Mouse (Mus musculus) midbrain, embryonic 10.5 days (tissue): ENCODE data around the gene Chst3. TPM values are rescaled to one million over a fixed set of nuclear protein-coding genes. Genes with fewer than 3 reads are reported as not detected.
"Not testable (repeated sequence)": the region's sequence is repeated elsewhere in the genome, so short reads cannot be mapped to it uniquely, and the experiment has no call there.

Experiments
- DNase-seq: peaks from one replicate; pipeline ENCODE4 v3.0.0-alpha.2; 2017; ENCODE audit warnings: low spot score
- H3K27ac ChIP-seq: fragments of 300-500 bp; sonication (generic); replicated peaks from 2 replicates; pipeline ENCODE4 v1.5.1; 2016; ENCODE audit warnings: mild to moderate bottlenecking
- H3K27me3 ChIP-seq: fragments of 300-500 bp; sonication (generic); 2 replicates; pipeline ENCODE4 v1.6.1; 2016; ENCODE audit warnings: low read depth, mild to moderate bottlenecking; ENCODE audit not compliant: poor library complexity, severe bottlenecking
- H3K36me3 ChIP-seq: fragments of 300-500 bp; sonication (generic); 2 replicates; pipeline ENCODE4 v1.6.1; 2016; ENCODE audit warnings: mild to moderate bottlenecking, moderate library complexity
- H3K4me1 ChIP-seq: fragments of 300-500 bp; sonication (generic); 2 replicates; pipeline ENCODE4 v1.6.1; 2016
- H3K4me3 ChIP-seq: fragments of 300-500 bp; sonication (generic); 2 replicates; pipeline ENCODE4 v1.5.1; 2016; ENCODE audit warnings: mild to moderate bottlenecking, moderate library complexity
- H3K9me3 ChIP-seq: fragments of 300-500 bp; sonication (generic); replicated peaks from 2 replicates; pipeline ENCODE4 v1.6.1; 2016; ENCODE audit warnings: mild to moderate bottlenecking
- WGBS: fragments of 180-500 bp; shearing (Covaris S2); methylation state at CpG from one replicate; pipeline ENCODE4 v1.1.7; 2016; 5-methylcytosine and 5-hydroxymethylcytosine counted together
- polyA plus RNA-seq: library from polyadenylated mRNA; unstranded; fragments of >200 nt; fragmentation: Nextera tagmentation; extraction: Ambion mirVana; gene quantifications from 2 replicates; pipeline ENCODE4 v1.2.1, GENCODE M21; 2016

The Chst3 gene
- polyA plus RNA-seq, 1 experiment from 2014 or later, result 2.0 TPM

DNA sequence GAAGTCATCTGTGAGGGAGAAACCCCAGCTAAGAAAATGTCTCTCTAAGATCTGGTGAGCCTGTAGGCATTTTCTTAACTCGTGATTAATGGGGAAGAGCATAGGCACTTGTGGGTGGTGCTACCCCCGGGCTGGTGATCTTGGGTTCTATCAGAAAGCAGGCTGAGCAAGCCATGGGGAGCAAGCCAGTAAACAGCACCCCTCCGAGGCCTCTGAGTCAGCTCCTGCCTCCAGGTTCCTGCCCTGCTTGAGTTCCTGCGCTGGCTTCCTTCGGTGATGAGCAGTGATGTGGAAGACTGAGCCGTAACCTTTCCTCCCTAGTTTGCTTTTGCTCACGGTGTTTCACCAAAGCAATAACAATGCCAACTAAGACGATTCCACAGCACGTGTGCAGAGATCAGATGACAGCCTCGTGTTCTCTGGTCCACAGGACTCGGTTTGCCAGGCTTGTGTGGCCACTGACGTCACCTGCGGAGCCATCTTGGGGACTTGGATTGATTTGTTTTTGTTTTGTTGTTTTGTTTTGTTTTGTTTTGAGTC, 31.4 kb upstream of the Chst3 start:
- Histone ChIP-seq H3K27ac (no peak overlapping the region), H3K4me1 (no peaks in the 10 kb centered on the region), H3K36me3 (no peaks in the 10 kb centered on the region), H3K4me3 (no peak overlapping the region), H3K27me3 (no peaks in the 10 kb centered on the region), H3K9me3 (no peaks in the 10 kb centered on the region)
- WGBS, result 82% methylated on average over 13 of the region's 13 CpGs
- DNase-seq, result no peak

DNA sequence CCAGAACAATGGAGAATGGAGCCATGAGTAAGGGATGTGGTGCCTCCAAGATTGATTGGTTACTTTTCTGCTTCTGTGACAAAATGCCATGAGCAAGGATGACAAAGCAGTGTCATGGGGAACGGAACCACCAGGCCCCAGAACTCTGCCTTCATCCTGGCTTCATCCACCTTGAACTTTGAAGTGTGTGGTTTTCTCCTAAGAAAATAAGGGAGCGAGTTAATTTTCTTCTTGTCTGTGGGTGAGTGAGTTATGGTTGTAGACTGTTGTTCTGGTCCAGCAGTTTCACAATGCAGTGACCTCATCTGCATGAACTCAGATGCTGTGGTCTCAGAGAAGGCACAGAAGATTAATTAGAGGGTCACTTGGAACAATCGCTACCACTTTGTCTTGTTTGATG, 29.3 kb upstream of the Chst3 start:
- not testable (repeated sequence) for H3K4me3 ChIP-seq, H3K36me3 ChIP-seq, H3K9me3 ChIP-seq, H3K27ac ChIP-seq, H3K4me1 ChIP-seq, DNase-seq, H3K27me3 ChIP-seq
- 93% methylated on average over 3 of the region's 3 CpGs for WGBS

DNA sequence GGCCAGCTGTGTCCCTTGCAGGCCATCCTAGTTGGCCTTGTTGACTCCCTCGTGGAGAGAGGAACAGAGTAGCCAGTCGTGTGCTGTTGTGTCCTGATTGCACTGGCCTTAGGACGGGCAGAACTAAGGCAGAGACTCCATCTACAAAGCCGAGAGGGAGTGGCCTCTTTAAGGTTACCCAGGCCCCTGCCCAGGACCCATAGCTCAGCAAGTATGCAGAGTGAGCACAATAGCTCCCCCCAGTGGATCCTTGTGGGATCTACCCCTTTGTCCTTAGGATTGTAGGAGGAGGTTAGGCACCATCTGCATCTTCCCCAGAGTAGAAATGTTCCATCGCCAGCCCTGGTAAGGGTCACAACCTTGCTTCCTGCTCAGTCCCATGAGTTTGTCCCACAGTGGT, 27.5 kb upstream of the Chst3 start:
- no peaks in the 10 kb centered on the region for H3K4me1 ChIP-seq
- H3K36me3 ChIP-seq, result no peaks in the 10 kb centered on the region
- H3K9me3 ChIP-seq, result no peaks in the 10 kb centered on the region; the same call in 1 of the 2 replicates
- WGBS, result 33% methylated on average over 5 of the region's 5 CpGs
- H3K27ac ChIP-seq, result no peak overlapping the region
- no peaks in the 10 kb centered on the region for H3K27me3 ChIP-seq
- no peak overlapping the region for H3K4me3 ChIP-seq
- peak; percentile 61 for DNase-seq

DNA sequence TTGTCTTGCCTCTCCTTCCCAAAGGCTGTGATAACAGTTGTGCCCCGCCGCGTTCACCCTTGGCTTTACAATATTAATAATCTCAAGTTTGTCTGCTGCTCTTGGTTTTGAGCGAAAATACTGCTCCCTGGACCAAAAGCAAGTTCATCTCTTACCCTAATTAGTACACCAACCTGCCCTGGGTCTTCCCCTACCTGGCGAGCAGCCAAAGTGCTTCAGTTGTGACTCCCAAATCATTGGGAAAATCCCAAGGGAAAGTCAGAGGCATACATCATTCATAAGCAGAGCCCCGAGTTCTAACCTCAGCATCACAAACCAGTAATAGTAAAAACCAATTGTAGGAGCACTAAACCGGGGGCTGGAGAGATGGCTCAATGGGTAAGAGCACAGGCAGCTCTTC, 26.6 kb upstream of the Chst3 start:
- Histone ChIP-seq H3K27ac (no peak overlapping the region), H3K4me1 (no peaks in the 10 kb centered on the region), H3K4me3 (no peak overlapping the region), H3K9me3 (no peaks in the 10 kb centered on the region; the same call in 1 of the 2 replicates), H3K27me3 (no peaks in the 10 kb centered on the region), H3K36me3 (no peaks in the 10 kb centered on the region)
- WGBS, result 85% methylated on average over 7 of the region's 7 CpGs
- no peak for DNase-seq

DNA sequence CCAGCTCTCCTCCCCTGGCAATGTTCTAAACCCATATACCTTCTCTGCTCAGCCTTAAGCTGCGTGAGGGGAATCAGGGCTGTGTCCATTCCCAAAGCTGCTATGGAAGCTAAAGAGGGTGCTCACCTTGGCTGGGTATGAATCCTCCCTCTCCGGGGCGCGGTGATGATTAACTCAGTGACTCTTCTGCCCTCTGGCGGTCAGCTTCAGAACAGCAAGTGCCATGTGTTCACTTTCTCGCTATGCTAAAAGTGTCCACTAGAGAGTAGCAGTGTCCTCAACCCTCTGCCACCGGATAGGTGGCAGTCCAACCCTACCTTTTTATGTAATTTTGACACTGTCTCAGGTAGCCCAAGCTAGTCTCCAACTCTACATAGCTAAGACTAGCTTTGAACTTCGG, 26.0 kb upstream of the Chst3 start:
- 6% methylated on average over 8 of the region's 8 CpGs for WGBS

DNA sequence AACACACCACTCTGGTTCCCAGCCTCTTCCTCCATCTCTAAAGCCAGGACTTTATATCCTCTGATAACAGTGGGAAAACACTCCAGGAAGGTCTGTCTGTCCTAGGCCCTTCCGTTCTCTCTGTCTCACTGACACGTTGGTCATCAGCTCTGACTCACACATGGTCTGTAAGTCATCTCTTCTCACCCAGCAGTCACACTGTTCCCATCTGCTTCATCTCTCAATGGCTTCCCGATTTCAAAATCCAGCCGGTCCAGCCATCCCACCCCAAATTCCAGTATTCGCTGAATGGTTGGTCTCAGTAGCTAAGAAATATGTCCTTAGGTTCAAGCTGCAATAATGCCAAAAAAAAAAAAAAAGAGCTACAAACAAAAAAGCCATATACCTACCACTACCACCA, 24.9 kb upstream of the Chst3 start:
- no peaks in the 10 kb centered on the region for H3K4me1 ChIP-seq
- H3K9me3 ChIP-seq, result no peaks in the 10 kb centered on the region; the same call in 1 of the 2 replicates
- no peaks in the 10 kb centered on the region for H3K27me3 ChIP-seq
- 91% methylated on average over 5 of the region's 5 CpGs for WGBS
- no peak overlapping the region for H3K27ac ChIP-seq
- H3K4me3 ChIP-seq, result no peak overlapping the region
- DNase-seq, result no peak
- H3K36me3 ChIP-seq, result no peaks in the 10 kb centered on the region

More for the DNA sequence above, 26.0 kb upstream of the Chst3 start:
- no peaks in the 10 kb centered on the region for H3K4me1 ChIP-seq
- no peaks in the 10 kb centered on the region for H3K36me3 ChIP-seq
- H3K4me3 ChIP-seq, result no peak overlapping the region
- DNase-seq, result peak; percentile 87
- H3K9me3 ChIP-seq, result no peaks in the 10 kb centered on the region; the same call in 1 of the 2 replicates
- no peaks in the 10 kb centered on the region for H3K27me3 ChIP-seq
- no peak overlapping the region for H3K27ac ChIP-seq

DNA sequence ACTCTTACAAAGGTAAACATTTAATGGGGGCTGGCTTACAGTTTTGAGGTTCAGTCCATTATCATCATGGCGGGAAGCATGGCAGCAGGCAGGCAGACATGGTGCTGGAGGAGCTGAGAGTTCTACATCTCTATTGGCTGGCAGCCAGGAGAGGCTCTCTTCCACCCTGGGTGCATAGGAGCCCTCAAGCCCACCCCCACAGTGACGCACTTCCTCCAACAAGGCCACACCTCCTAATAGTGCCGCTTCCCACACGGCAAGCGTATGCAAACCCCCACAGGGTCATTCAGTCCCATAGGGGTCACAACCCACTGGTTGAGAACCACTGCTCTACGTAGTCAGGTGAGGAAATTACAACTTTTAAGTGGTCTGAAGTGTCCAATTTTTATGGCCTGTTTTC, 21.4 kb upstream of the Chst3 start:
- H3K4me1 ChIP-seq, result no peaks in the 10 kb centered on the region
- H3K4me3 ChIP-seq, result no peak overlapping the region
- no peak for DNase-seq
- H3K27me3 ChIP-seq, result no peaks in the 10 kb centered on the region
- 90% methylated on average over 6 of the region's 6 CpGs for WGBS
- no peaks in the 10 kb centered on the region for H3K36me3 ChIP-seq
- H3K9me3 ChIP-seq, result peaks cover 5% of the 10 kb centered on the region; the same call in 1 of the 2 replicates
- H3K27ac ChIP-seq, result no peak overlapping the region

DNA sequence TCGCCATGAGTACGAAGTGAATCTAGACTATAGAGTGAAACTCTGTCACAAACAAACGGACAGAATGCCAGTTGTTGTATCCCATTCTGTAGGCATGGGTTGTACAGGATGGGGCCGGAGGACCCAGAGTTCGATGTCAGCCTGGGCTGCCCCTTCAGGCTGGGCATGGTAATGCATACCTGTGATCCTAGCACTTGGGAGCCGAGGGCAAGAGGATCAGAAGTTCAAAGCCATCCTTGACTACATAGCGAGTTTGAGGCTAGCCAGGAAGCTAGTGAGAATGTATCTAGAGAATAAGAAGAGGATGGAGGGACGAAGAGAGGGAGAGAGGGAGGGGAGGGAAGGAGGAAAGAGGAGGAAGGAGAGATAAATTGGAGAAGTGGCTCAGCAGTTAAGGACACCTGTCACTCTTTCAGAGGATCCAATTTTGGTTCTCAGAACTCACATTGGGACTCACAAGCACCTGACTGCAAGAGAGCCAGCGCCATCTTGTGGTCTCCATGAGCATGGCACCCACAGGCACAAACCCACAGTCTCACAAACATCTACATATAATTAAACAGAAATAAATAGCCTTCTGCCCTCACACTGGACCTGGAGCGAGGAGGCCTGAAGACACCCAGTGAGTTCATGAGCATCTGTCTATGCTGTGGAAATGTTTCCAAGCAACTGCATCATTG, 18.6 kb upstream of the Chst3 start:
- no peak overlapping the region for H3K4me3 ChIP-seq
- 66% methylated on average over 10 of the region's 10 CpGs for WGBS

DNA sequence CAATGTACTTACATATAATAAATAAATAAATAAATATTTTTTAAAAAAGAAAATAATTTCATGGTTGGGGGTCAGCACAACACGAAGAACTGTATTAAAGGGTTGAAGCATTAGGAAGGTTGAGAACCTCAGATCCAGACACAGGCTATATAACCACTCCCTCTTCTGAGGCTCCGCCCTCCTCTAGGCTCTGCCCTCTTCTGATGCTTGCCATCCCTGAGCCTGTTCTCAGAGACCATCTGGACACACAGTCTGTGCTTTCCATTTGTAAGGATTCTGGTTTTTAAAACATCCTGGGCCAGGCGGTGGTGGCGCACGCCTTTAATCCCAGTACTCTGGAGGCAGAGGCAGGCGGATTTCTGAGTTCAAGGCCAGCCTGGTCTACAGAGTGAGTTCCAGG, 16.8 kb upstream of the Chst3 start:
- H3K4me1 ChIP-seq, H3K27ac ChIP-seq, H3K4me3 ChIP-seq, DNase-seq, H3K27me3 ChIP-seq, H3K36me3 ChIP-seq, H3K9me3 ChIP-seq: not testable (repeated sequence)
- WGBS, result 95% methylated on average over 6 of the region's 6 CpGs

More for the DNA sequence above, 18.6 kb upstream of the Chst3 start:
- no peaks in the 10 kb centered on the region for H3K27me3 ChIP-seq
- no peaks in the 10 kb centered on the region for H3K4me1 ChIP-seq
- 0 out of 2 replicates have a peak, but pooled peaks cover 5% of the 10 kb centered on the region for H3K9me3 ChIP-seq
- no peaks in the 10 kb centered on the region for H3K36me3 ChIP-seq
- no peak overlapping the region for H3K27ac ChIP-seq
- DNase-seq, result peak; percentile 57

DNA sequence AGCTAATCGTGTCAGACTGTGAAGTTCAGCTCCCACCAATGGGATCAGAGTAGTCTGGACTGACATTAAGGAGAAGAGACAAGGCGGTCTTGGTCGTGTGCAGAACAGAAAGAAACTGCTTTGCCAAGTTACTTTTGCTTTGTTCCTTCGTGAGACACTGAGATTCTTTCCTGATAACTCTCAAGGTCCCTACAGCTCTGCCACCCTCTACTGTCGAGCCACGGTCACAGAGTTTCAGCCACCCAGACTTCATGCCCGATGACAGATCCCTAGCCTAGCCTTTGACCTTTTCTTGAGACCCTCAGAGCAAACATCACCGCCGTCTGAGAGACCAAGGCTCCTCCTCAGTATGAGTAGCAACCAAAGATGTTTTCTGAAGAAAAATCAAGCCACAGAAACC, 14.9 kb upstream of the Chst3 start:
- 0 out of 2 replicates have a peak, but pooled peaks cover 5% of the 10 kb centered on the region for H3K9me3 ChIP-seq
- no peak overlapping the region for H3K27ac ChIP-seq
- 80% methylated on average over 9 of the region's 9 CpGs for WGBS
- H3K4me1 ChIP-seq, result no peaks in the 10 kb centered on the region
- H3K4me3 ChIP-seq, result no peak overlapping the region
- DNase-seq, result no peak
- no peaks in the 10 kb centered on the region for H3K27me3 ChIP-seq
- H3K36me3 ChIP-seq, result no peaks in the 10 kb centered on the region

DNA sequence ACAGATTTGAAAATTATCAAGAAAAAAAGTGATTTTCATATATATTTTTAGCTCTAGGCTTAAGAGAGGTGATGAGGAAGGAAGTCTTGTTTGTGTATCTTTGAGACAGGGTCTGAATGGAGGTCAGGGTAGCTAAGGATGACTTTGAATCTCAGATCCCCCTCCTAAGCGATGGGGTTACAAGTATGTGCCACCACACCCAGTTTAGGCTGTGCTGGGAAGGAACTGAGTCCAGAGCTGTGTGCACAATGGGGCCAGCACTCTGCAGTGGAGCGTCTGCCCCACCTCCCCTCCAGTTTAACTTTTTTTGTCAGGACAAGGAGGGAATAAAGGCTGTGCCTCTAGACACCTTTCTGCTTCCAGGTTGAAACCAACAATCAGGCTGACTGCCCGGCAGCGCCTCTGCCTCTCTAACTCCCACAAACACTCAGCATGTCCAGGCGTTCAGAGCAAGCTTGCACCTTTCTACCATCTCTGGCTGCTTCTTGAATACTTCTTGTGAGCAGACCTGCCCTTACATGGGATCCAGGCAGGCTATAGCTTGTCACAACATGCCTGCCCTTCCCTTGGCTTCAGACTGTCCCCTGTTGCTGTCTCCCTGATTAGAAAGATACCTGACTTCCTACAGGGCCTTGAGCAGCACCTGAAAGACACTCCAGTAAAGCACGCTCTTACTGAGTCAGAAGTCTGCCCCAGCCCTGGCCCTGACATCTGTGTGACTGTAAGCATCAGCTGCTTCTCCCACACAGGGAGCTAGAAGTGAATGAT, 11.4 kb upstream of the Chst3 start:
- Histone ChIP-seq H3K9me3 (no peaks in the 10 kb centered on the region), H3K4me3 (no peak overlapping the region), H3K27me3 (no peaks in the 10 kb centered on the region), H3K27ac (no peak overlapping the region), H3K4me1 (no peaks in the 10 kb centered on the region), H3K36me3 (no peaks in the 10 kb centered on the region)
- 75% methylated on average over 6 of the region's 6 CpGs for WGBS
- DNase-seq, result no peak

DNA sequence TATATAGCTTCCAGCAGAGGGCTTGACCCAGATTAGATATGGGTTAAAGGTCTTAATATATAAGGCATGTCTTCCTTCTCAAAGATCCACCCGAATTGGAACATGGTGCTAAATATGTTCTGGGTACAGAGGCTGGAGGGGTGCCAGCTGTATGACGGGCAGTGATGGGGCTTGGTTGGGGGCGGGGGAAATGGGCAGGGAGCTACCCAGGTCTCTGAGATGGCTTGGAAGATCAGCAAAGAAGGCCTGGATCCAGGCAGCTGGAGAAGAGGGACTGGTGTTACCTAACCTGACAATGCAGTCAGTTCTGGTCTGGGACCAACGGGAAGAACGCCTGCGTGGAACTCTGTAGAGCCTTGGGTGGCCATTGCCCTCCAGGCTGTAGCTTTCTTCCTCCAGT, 10.1 kb upstream of the Chst3 start:
- H3K36me3 ChIP-seq, result no peaks in the 10 kb centered on the region
- H3K27ac ChIP-seq, result no peak overlapping the region
- no peaks in the 10 kb centered on the region for H3K27me3 ChIP-seq
- H3K9me3 ChIP-seq, result no peaks in the 10 kb centered on the region
- WGBS, result 92% methylated on average over 6 of the region's 6 CpGs
- H3K4me3 ChIP-seq, result no peak overlapping the region
- no peak for DNase-seq
- H3K4me1 ChIP-seq, result no peaks in the 10 kb centered on the region

DNA sequence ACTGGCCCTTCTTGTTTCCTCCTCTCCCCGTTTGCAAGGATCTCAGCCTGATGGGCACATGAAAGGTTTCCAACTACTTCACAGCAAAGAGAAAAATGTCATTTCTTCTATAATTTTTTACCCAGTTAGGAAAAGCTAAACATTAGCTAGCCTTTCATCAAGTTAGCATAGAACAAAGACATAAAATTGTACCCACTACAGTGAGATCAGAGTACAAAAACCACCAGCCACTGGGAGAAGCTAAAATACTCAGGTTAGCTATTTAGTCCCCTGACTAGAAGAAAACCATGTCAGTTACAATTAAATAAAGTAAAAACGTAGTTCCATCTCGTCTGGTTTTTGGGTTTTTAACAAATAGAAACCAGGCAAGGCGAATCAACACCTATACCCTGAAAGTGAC, 8.6 kb upstream of the Chst3 start:
- no peak for DNase-seq
- Histone ChIP-seq H3K9me3 (no peaks in the 10 kb centered on the region), H3K4me3 (no peak overlapping the region), H3K4me1 (no peaks in the 10 kb centered on the region), H3K27ac (no peak overlapping the region), H3K27me3 (no peaks in the 10 kb centered on the region), H3K36me3 (no peaks in the 10 kb centered on the region)
- 81% methylated on average over 4 of the region's 4 CpGs for WGBS
